Mouse (Mus musculus): ENCODE results near the gene Trnp1. TPM values are rescaled to one million over a fixed set of nuclear protein-coding genes. Genes with fewer than 3 reads are reported as not detected.
"Not testable (repeated sequence)": the region's sequence is repeated elsewhere in the genome, so short reads cannot be mapped to it uniquely, and the experiment has no call there.

Gene Trnp1
- total and polyA plus RNA-seq, 3 experiments = 1.6 TPM; not detected in 1

DNA sequence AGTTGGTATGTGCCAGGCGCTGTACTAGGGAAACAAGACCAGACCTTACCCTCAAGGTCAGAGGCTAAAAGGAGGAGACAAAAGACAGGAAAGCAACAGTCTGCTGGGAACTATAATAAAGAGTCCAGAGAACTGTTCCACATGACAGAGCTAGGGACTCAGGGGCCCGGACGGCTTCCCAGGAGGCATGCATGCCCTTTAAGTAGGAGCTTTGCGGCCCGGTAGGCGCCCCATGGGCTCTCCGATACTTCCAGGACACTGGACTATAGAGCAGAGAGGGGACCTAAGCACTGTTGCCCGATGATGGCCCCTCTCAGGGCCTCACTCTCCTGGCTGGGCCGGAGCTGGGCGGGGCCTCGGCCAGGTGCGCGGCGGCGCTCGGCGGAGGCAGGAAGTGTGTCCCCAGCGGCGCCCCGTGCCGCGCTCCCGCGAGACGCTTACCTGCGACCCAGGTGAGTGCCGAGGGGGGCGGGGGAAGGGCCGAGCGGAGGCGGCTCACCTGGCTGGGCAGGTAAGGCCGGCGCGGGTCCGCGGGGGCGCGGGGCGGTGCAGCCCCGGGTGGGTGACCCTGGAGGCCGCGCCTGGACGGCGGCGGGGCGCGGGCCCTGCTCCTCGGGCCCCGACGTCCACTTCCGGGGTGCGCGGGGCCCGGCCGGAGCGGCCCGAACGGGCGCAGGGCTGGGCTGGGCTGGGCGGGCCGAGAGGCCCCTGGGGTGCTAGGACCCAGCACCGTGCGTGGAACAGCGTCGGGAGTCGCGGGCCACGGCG lies 20.4 kb upstream of the Trnp1 start, which contains the start of gene Kdf1:
Kdf1 (plus strand) TSS at position 363 of the 768 bp plus-strand sequence.
- H3K36me3 ChIP-seq (ENCODE audit: control insufficient read depth in 1 of 2, insufficient read depth in 2 of 2, low read length in 2 of 2) = no peaks in the 10 kb centered on the region
- TF ChIP-seq MXI1 (IDR thresholded peaks at IDR 0.05; ENCODE audit: low read depth, low read length) = no peak
- TF ChIP-seq ZNF384 (IDR thresholded peaks at IDR 0.05; ENCODE audit: low read depth, low read length) = no peak
- TF ChIP-seq MEF2A (IDR thresholded peaks at IDR 0.05; ENCODE audit: extremely low read depth, insufficient replicate concordance, low read depth, low read length, poor library complexity, severe bottlenecking) = no peak
- TF ChIP-seq MAFK (IDR thresholded peaks at IDR 0.05; ENCODE audit: borderline replicate concordance, low read depth, low read length) = no peak
- TF ChIP-seq ELF1 (IDR thresholded peaks at IDR 0.05; ENCODE audit: low read depth, low read length) = no peak
- TF ChIP-seq NELFE (IDR thresholded peaks at IDR 0.05; ENCODE audit: low read depth, low read length) = no peak
- TF ChIP-seq CTCF (IDR thresholded peaks at IDR 0.05 in 2 of 3, conservative IDR thresholded peaks at IDR 0.05 in 1 of 3; ENCODE audit: control insufficient read depth in 1 of 3, insufficient read depth in 1 of 3, low read depth in 2 of 3, low read length in 3 of 3, poor library complexity in 1 of 3, severe bottlenecking in 1 of 3) = no peak
- no peak for TF ChIP-seq TCF12 (IDR thresholded peaks at IDR 0.05; ENCODE audit: low read depth, low read length)
- no peak for TF ChIP-seq KAT2A (conservative IDR thresholded peaks at IDR 0.05; ENCODE audit: low read depth, low read length)
- no peaks in the 10 kb centered on the region for H3K4me1 ChIP-seq (ENCODE audit: control insufficient read depth in 1 of 2, insufficient read depth in 2 of 2, low read length in 2 of 2)
- no peak within 1 kb of the TSS for H3K4me3 ChIP-seq (ENCODE audit: control insufficient read depth in 1 of 2, insufficient read depth in 1 of 2, low read depth in 2 of 2, low read length in 2 of 2)
- no peak within 1 kb of the TSS for H3K9ac ChIP-seq (ENCODE audit: control insufficient read depth, low read depth, low read length, poor library complexity, severe bottlenecking)
- H3K79me2 ChIP-seq (ENCODE audit: control insufficient read depth, insufficient read depth, low read length, poor library complexity) = no peaks in the 10 kb centered on the region
- H3K27me3 ChIP-seq (ENCODE audit: control insufficient read depth in 1 of 2, insufficient read depth in 2 of 2, low read length in 2 of 2) = no peaks in the 10 kb centered on the region
- DNase-seq (ENCODE audit: low read depth, low spot score) = no peak
- no peak within 1 kb of the TSS for H3K27ac ChIP-seq (ENCODE audit: control insufficient read depth, low read depth, low read length)
- no peaks in the 10 kb centered on the region for H3K9me3 ChIP-seq (replicated peaks; ENCODE audit: insufficient read depth, low read length)

DNA sequence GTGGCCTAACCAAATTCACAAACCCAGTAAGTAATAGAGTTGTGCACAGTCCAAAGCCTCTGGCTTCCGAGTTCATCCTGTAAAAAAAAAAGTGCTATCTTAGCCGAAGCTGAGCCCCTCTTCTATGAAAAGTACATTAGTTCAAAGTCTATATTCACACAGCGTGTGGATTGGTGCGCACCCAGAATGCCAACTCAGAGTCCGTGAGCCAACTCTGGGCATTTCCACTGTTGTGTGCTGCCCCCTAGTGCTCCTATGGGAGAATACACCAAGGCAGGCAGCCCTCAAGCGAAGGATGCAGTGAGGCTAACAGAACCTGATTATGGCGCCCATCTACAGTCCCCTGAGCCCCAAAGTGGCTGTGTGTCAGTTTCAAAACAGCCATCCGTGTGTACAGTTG lies 14.6 kb upstream of the Trnp1 start:
- Histone ChIP-seq H3K36me3 (ENCODE audit: control insufficient read depth in 1 of 2, insufficient read depth in 2 of 2, low read length in 2 of 2) (no peaks in the 10 kb centered on the region), H3K79me2 (ENCODE audit: control insufficient read depth, insufficient read depth, low read length, poor library complexity) (no peaks in the 10 kb centered on the region), H3K4me3 (ENCODE audit: control insufficient read depth in 1 of 2, insufficient read depth in 1 of 2, low read depth in 2 of 2, low read length in 2 of 2) (peak overlapping the region; percentile 27 to 43; a peak in 3 of 4 replicates), H3K9me3 (replicated peaks; ENCODE audit: insufficient read depth, low read length) (no peaks in the 10 kb centered on the region), H3K4me1 (ENCODE audit: control insufficient read depth in 1 of 2, insufficient read depth in 2 of 2, low read length in 2 of 2) (peaks cover 1 to 3% of the 10 kb centered on the region in 2 experiments; a peak in 2 of 4 replicates), H3K27ac (ENCODE audit: control insufficient read depth, low read depth, low read length) (peak overlapping the region; percentile 35; the same call in 1 of the 2 replicates), H3K27me3 (ENCODE audit: control insufficient read depth in 1 of 2, insufficient read depth in 2 of 2, low read length in 2 of 2) (no peaks in the 10 kb centered on the region), H3K9ac (ENCODE audit: control insufficient read depth, low read depth, low read length, poor library complexity, severe bottlenecking) (peak overlapping the region; percentile 64)
- peak; percentile 87 for DNase-seq (ENCODE audit: low read depth, low spot score)
- TF ChIP-seq MEF2A (IDR thresholded peaks at IDR 0.05; ENCODE audit: extremely low read depth, insufficient replicate concordance, low read depth, low read length, poor library complexity, severe bottlenecking) (no peak), SMC3 (IDR thresholded peaks at IDR 0.05; ENCODE audit: low read depth, low read length) (peak; percentile 80), TBP (IDR thresholded peaks at IDR 0.05; ENCODE audit: low read depth, low read length) (0 out of 2 replicates have a peak, but pooled peaks have one; percentile 31), CTCF (IDR thresholded peaks at IDR 0.05 in 2 of 3, conservative IDR thresholded peaks at IDR 0.05 in 1 of 3; ENCODE audit: control insufficient read depth in 1 of 3, insufficient read depth in 1 of 3, low read depth in 2 of 3, low read length in 3 of 3, poor library complexity in 1 of 3, severe bottlenecking in 1 of 3) (peak; percentile 90 to 93 (median 92)), ZC3H11A (IDR thresholded peaks at IDR 0.05; ENCODE audit: low read depth, low read length) (peak; percentile 78), RAD21 (IDR thresholded peaks at IDR 0.05; ENCODE audit: low read depth, low read length) (peak; percentile 85)

DNA sequence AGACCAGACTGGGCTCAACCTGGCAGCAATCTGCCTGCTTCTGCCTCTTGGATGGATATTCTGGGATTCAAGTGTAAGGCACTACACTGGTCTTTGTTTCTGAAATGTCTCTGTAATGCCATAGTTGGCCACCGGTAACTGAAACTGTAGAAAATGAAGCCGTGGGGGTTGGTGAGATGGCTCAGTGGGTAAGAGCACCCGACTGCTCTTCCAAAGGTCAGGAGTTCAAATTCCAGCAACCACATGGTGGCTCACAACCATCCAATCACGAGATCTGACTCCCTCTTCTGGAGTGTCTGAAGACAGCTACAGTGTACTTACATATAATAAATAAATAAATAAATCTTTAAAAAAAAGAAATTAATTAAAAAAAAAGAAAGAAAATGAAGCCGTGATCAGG lies 14.2 kb upstream of the Trnp1 start:
- H3K9ac ChIP-seq (ENCODE audit: control insufficient read depth, low read depth, low read length, poor library complexity, severe bottlenecking) = peak overlapping the region; percentile 64
- not testable (repeated sequence) for H3K79me2 ChIP-seq (ENCODE audit: control insufficient read depth, insufficient read depth, low read length, poor library complexity); H3K9me3 ChIP-seq (replicated peaks; ENCODE audit: insufficient read depth, low read length); H3K27me3 ChIP-seq (ENCODE audit: control insufficient read depth in 1 of 2, insufficient read depth in 2 of 2, low read length in 2 of 2); H3K4me1 ChIP-seq (ENCODE audit: control insufficient read depth in 1 of 2, insufficient read depth in 2 of 2, low read length in 2 of 2); H3K36me3 ChIP-seq (ENCODE audit: control insufficient read depth in 1 of 2, insufficient read depth in 2 of 2, low read length in 2 of 2); H3K27ac ChIP-seq (ENCODE audit: control insufficient read depth, low read depth, low read length)
- H3K4me3 ChIP-seq (ENCODE audit: control insufficient read depth in 1 of 2, insufficient read depth in 1 of 2, low read depth in 2 of 2, low read length in 2 of 2) = peak overlapping the region in 1 of 2 experiments; percentile 43; a peak in 2 of 4 replicates
- DNase-seq (ENCODE audit: low read depth, low spot score) = peak; percentile 39

Data from MEL (cell line).